Mouse (Mus musculus) midbrain, postnatal 0 days (tissue): Measurements from ENCODE around the gene Btrc. TPM values are rescaled to one million over a fixed set of nuclear protein-coding genes. Genes with fewer than 3 reads are reported as not detected.
A peak's percentile ranks its signal among the peaks of the same experiment; 100 is the strongest.
"Not testable (repeated sequence)": the region's sequence is repeated elsewhere in the genome, so short reads cannot be mapped to it uniquely, and the experiment has no call there.

Experiments
- ATAC-seq: fragments of 200-750 bp; cut with Nextera tagmentation; 2 replicates; pipeline ENCODE4 v1.8.0; 2017; ENCODE audit warnings: moderate number of reproducible peaks, mild to moderate bottlenecking, moderate TSS enrichment, moderate library complexity; ENCODE audit not compliant: low FRiP score
- DNase-seq: peaks from one replicate; pipeline ENCODE4 v3.0.0-alpha.2; 2015; ENCODE audit warnings: low spot score
- H3K27ac ChIP-seq: fragments of 300-500 bp; sonication (generic); 2 replicates; pipeline ENCODE4 v1.5.1; 2014; ENCODE audit warnings: low read depth, mild to moderate bottlenecking, low read length, mixed read lengths
- H3K27me3 ChIP-seq: fragments of 300-500 bp; sonication (generic); 2 replicates; pipeline ENCODE4 v1.6.1; 2014; ENCODE audit warnings: low read length, control low read depth, mixed read lengths; ENCODE audit not compliant: insufficient read depth
- H3K36me3 ChIP-seq: fragments of 300-500 bp; sonication (generic); 2 replicates; pipeline ENCODE4 v1.6.1; 2014; ENCODE audit warnings: low read length, control low read depth, mixed read lengths; ENCODE audit not compliant: insufficient read depth
- H3K4me1 ChIP-seq: fragments of 300-500 bp; sonication (generic); 2 replicates; pipeline ENCODE4 v1.6.1; 2014; ENCODE audit warnings: mild to moderate bottlenecking, control low read depth, antibody characterized with exemption, low read length, mixed read lengths; ENCODE audit not compliant: insufficient read depth
- H3K4me2 ChIP-seq: fragments of 300-500 bp; sonication (generic); 2 replicates; pipeline ENCODE4 v1.6.1; 2014; ENCODE audit warnings: low read depth, mild to moderate bottlenecking, low read length, mixed read lengths; ENCODE audit not compliant: poor library complexity, severe bottlenecking
- H3K4me3 ChIP-seq: fragments of 300-500 bp; sonication (generic); 2 replicates; pipeline ENCODE4 v1.5.1; 2014; ENCODE audit warnings: low read depth, mild to moderate bottlenecking, low read length, moderate library complexity
- H3K9ac ChIP-seq: fragments of 300-500 bp; sonication (generic); replicated peaks from 2 replicates; pipeline ENCODE4 v1.6.1; 2014; ENCODE audit warnings: mild to moderate bottlenecking, low read length, moderate library complexity, mixed read lengths; ENCODE audit not compliant: poor library complexity, severe bottlenecking
- H3K9me3 ChIP-seq: fragments of 300-500 bp; sonication (generic); 2 replicates; pipeline ENCODE4 v1.6.1; 2016; ENCODE audit warnings: low read length, control low read depth
- CTCF ChIP-seq: IDR thresholded peaks from 2 replicates; pipeline ENCODE4 v1.5.1; 2016; ENCODE audit warnings: antibody characterized with exemption, mild to moderate bottlenecking
- WGBS: fragments of 180-500 bp; shearing (Covaris S2); extraction: QIAGEN DNeasy Blood & Tissue Kit; methylation state at CpG from one replicate; pipeline ENCODE4 v1.1.7; 2014; 5-methylcytosine and 5-hydroxymethylcytosine counted together
- polyA plus RNA-seq: library from polyadenylated mRNA; unstranded; fragments of >200 nt; fragmentation: Nextera tagmentation; extraction: Ambion mirVana; gene quantifications from 2 replicates; pipeline ENCODE4 v1.2.1, GENCODE M21; 2015
- total RNA-seq: library from RNA; depleted of rRNA; stranded (reverse); fragments of >200 nt; gene quantifications from 2 replicates; pipeline ENCODE4 v1.2.3, GENCODE M21; 2014

Gene Btrc
- total and polyA plus RNA-seq, 2 experiments from 2014 or later, result 52.8 to 60.1 TPM

- no peaks in the 10 kb centered on the region for H3K4me1 ChIP-seq
- peak overlapping the region; percentile 70 for H3K27ac ChIP-seq
- no peaks in the 10 kb centered on the region for H3K27me3 ChIP-seq
- no peaks in the 10 kb centered on the region for H3K36me3 ChIP-seq
- TF ChIP-seq CTCF, result no peak
- no peak overlapping the region for H3K4me3 ChIP-seq
- H3K4me2 ChIP-seq, result no peak overlapping the region
- no peaks in the 10 kb centered on the region for H3K9me3 ChIP-seq
- ATAC-seq, result 0 out of 2 replicates have a peak, but pooled peaks have one; percentile 49
- WGBS, result 14% methylated on average over 10 of the region's 10 CpGs
- peak; percentile 51 for DNase-seq
- H3K9ac ChIP-seq, result no peak overlapping the region
These were observed 25.4 kb upstream of the Btrc start for GRCm38 (mm10) chr19:45338182-45338581.

GRCm38 (mm10) chr19:45343941-45344340 is 19.6 kb upstream of the Btrc start:
- 72% methylated on average over 5 of the region's 5 CpGs for WGBS
- no peak overlapping the region for H3K4me3 ChIP-seq
- ATAC-seq (no peak), DNase-seq (no peak)
- no peak overlapping the region for H3K9ac ChIP-seq
- no peaks in the 10 kb centered on the region for H3K4me1 ChIP-seq
- H3K9me3 ChIP-seq, result no peaks in the 10 kb centered on the region
- H3K36me3 ChIP-seq, result no peaks in the 10 kb centered on the region
- no peak overlapping the region for H3K27ac ChIP-seq
- no peaks in the 10 kb centered on the region; the same call in 1 of the 2 replicates for H3K27me3 ChIP-seq
- H3K4me2 ChIP-seq, result no peak overlapping the region
- no peak for TF ChIP-seq CTCF

- WGBS, result 65% methylated on average over 4 of the region's 4 CpGs
- no peak for ATAC-seq
- no peak for DNase-seq
- no peak overlapping the region for H3K4me2 ChIP-seq
- no peaks in the 10 kb centered on the region for H3K36me3 ChIP-seq
- H3K27me3 ChIP-seq, result no peaks in the 10 kb centered on the region; the same call in 1 of the 2 replicates
- H3K9ac ChIP-seq, result no peak overlapping the region
- no peak overlapping the region for H3K4me3 ChIP-seq
- H3K9me3 ChIP-seq, result no peaks in the 10 kb centered on the region
- H3K4me1 ChIP-seq, result no peaks in the 10 kb centered on the region
- TF ChIP-seq CTCF, result no peak
- no peak overlapping the region for H3K27ac ChIP-seq
These were observed 15.3 kb upstream of the Btrc start for GRCm38 (mm10) chr19:45348188-45348587.

DNA sequence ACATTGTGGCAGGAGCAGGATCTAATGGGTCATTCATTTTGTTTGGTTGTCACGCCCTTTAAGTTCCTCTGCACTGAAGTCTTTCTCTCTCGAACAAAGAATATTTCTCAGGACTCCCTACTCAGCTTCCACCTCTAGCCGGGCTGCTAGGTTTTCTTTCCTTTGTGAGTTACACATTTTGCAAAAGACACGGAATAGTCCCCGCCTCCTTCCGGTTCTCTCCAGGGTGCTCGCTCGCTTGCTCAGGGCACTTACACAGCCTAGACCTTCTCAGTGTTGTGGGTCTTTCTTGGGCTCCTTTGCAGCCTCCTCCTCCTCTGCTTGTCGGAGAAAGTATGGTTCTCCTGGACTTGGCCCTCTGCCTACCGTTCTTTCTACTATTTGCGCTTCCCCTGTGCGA is 13.1 kb upstream of the Btrc start:
- H3K27ac ChIP-seq, result no peak overlapping the region
- H3K4me3 ChIP-seq, result no peak overlapping the region
- no peaks in the 10 kb centered on the region for H3K4me1 ChIP-seq
- WGBS, result 68% methylated on average over 12 of the region's 12 CpGs
- ATAC-seq (no peak), DNase-seq (no peak)
- no peak overlapping the region for H3K4me2 ChIP-seq
- H3K9me3 ChIP-seq, result no peaks in the 10 kb centered on the region
- no peak overlapping the region for H3K9ac ChIP-seq
- no peaks in the 10 kb centered on the region for H3K36me3 ChIP-seq
- no peaks in the 10 kb centered on the region; the same call in 1 of the 2 replicates for H3K27me3 ChIP-seq
- no peak for TF ChIP-seq CTCF

DNA sequence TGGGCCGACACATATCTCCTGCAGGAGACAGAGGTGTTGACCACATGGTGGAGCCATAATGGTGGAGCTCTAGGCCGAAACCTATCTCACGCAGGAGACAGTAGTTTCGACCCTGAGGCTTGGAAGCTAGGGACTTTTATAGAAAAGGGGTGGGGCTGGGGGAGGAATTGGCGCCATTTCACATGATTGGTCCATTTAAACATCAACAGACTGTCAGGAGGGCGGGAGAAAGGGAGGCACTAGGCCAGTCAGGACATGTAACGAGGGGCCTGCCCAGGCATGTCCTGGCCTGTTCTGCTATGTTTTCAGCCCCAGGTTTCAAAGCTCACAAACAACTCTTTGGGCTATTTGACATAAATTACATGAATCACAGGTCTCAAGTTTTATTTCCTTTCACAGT is 10.8 kb upstream of the Btrc start:
- H3K4me2 ChIP-seq, H3K9me3 ChIP-seq, H3K9ac ChIP-seq, H3K4me1 ChIP-seq, H3K4me3 ChIP-seq, H3K27me3 ChIP-seq, ATAC-seq, DNase-seq, H3K27ac ChIP-seq, H3K36me3 ChIP-seq: not testable (repeated sequence)
- WGBS, result 89% methylated on average over 7 of the region's 7 CpGs

DNA sequence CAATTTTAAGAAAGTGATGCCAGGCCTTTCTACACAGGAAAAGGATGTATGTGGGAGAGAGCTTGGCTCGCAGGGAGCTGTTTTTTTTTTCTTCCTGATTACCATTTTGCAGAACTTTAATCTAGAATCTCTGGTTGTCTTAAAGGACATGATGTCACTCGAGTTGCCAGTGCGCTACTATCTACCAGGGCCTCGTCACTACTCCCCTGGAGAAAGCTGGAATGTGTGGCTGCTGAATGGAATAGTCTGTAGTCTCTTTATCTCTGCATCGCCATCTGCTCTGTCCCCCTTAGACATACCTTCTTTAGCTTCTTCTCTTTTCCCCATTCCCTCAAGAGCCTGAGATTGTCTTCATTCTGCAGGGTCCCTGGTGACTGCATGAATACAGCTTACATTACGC is 7.9 kb upstream of the Btrc start:
- DNase-seq (no peak), ATAC-seq (no peak)
- no peak overlapping the region for H3K9ac ChIP-seq
- no peak overlapping the region for H3K4me2 ChIP-seq
- TF ChIP-seq CTCF, result no peak
- 77% methylated on average over 6 of the region's 6 CpGs for WGBS
- no peaks in the 10 kb centered on the region for H3K9me3 ChIP-seq
- H3K27me3 ChIP-seq, result no peaks in the 10 kb centered on the region
- no peaks in the 10 kb centered on the region for H3K4me1 ChIP-seq
- H3K4me3 ChIP-seq, result no peak overlapping the region
- H3K36me3 ChIP-seq, result no peaks in the 10 kb centered on the region
- no peak overlapping the region for H3K27ac ChIP-seq

- not testable (repeated sequence) for H3K36me3 ChIP-seq, DNase-seq, H3K27me3 ChIP-seq, H3K9ac ChIP-seq, H3K4me2 ChIP-seq, H3K4me3 ChIP-seq, H3K27ac ChIP-seq, H3K9me3 ChIP-seq, H3K4me1 ChIP-seq, ATAC-seq
- 77% methylated on average over 6 of the region's 6 CpGs for WGBS
These were observed 6.7 kb upstream of the Btrc start for GRCm38 (mm10) chr19:45356868-45357267.
